Mouse (Mus musculus) myocyte (in vitro differentiated cells): Measurements from ENCODE around the gene Krt15. TPM values are rescaled to one million over a fixed set of nuclear protein-coding genes. Genes with fewer than 3 reads are reported as not detected.

Source experiments
- H3K27me3 ChIP-seq: one replicate; pipeline ENCODE4 v1.6.1; 2011; ENCODE audit not compliant: control insufficient read depth, insufficient read depth, insufficient read length
- H3K36me3 ChIP-seq: one replicate; pipeline ENCODE4 v1.6.1; 2011; ENCODE audit not compliant: control insufficient read depth, insufficient read depth
- H3K4me2 ChIP-seq: one replicate; pipeline ENCODE4 v1.6.1; 2011; ENCODE audit warnings: low read depth, control low read depth
- H3K4me3 ChIP-seq: one replicate; pipeline ENCODE4 v1.5.1; 2011; ENCODE audit warnings: mild to moderate bottlenecking, control low read depth, moderate library complexity
- H3K79me2 ChIP-seq: one replicate; pipeline ENCODE4 v1.6.1; 2011; ENCODE audit not compliant: control insufficient read depth, insufficient read depth
- H3ac ChIP-seq: one replicate; pipeline ENCODE4 v1.6.1; 2011; ENCODE audit not compliant: control insufficient read depth, insufficient read length
- CEBPB ChIP-seq: IDR thresholded peaks from 2 replicates; pipeline ENCODE4 v1.6.1; 2011; ENCODE audit warnings: mild to moderate bottlenecking, moderate library complexity; ENCODE audit not compliant: poor library complexity, insufficient read depth, severe bottlenecking
- E2F4 ChIP-seq: IDR thresholded peaks from one replicate; pipeline ENCODE4 v1.6.1; 2011; ENCODE audit warnings: mild to moderate bottlenecking, control low read depth, moderate library complexity; ENCODE audit not compliant: insufficient read depth
- MAX ChIP-seq: IDR thresholded peaks from one replicate; pipeline ENCODE4 v1.6.1; 2011; ENCODE audit warnings: low read depth, mild to moderate bottlenecking, control low read depth
- MYOD1 ChIP-seq, 3 experiments: IDR thresholded peaks; one replicate each; pipeline ENCODE4 v1.6.1; 2011; ENCODE audit warnings: control low read depth in 2 of 3, low read depth in 2 of 3, mild to moderate bottlenecking in 2 of 3, moderate library complexity in 1 of 3; ENCODE audit not compliant: insufficient read length in 2 of 3, control insufficient read depth in 1 of 3
- MYOG ChIP-seq, 3 experiments: IDR thresholded peaks; one replicate each; pipeline ENCODE4 v1.6.1; 2011; ENCODE audit warnings: control low read depth in 2 of 3, low read depth in 2 of 3, mild to moderate bottlenecking in 2 of 3; ENCODE audit not compliant: insufficient read length in 2 of 3, control insufficient read depth in 1 of 3, insufficient read depth in 1 of 3
- POLR2A ChIP-seq: IDR thresholded peaks from one replicate; pipeline ENCODE4 v1.6.1; 2011; ENCODE audit warnings: low read depth, mild to moderate bottlenecking, control low read depth, moderate library complexity; ENCODE audit not compliant: insufficient read length
- POLR2AphosphoS2 ChIP-seq: IDR thresholded peaks from one replicate; pipeline ENCODE4 v1.6.1; 2011; ENCODE audit warnings: low read depth, control low read depth; ENCODE audit not compliant: insufficient read length
- REST ChIP-seq: IDR thresholded peaks from one replicate; pipeline ENCODE4 v1.6.1; 2011; ENCODE audit warnings: mild to moderate bottlenecking, control low read depth, moderate library complexity; ENCODE audit not compliant: insufficient read depth, insufficient read length
- SRF ChIP-seq: IDR thresholded peaks from one replicate; pipeline ENCODE4 v1.6.1; 2011; ENCODE audit warnings: low read depth; ENCODE audit not compliant: control insufficient read depth, insufficient read length
- TCF12 ChIP-seq: IDR thresholded peaks from one replicate; pipeline ENCODE4 v1.6.1; 2011; ENCODE audit warnings: mild to moderate bottlenecking, control low read depth; ENCODE audit not compliant: poor library complexity, insufficient read depth, severe bottlenecking
- TCF3 ChIP-seq: IDR thresholded peaks from one replicate; pipeline ENCODE4 v1.6.1; 2011; ENCODE audit warnings: low read depth, control low read depth; ENCODE audit not compliant: insufficient read length
- USF1 ChIP-seq: IDR thresholded peaks from one replicate; pipeline ENCODE4 v1.6.1; 2011; ENCODE audit warnings: low read depth, mild to moderate bottlenecking, control low read depth, moderate library complexity
- polyA plus RNA-seq: library from polyadenylated mRNA; unstranded; fragments of >200 nt; fragmentation: generic; extraction: Trizol; gene quantifications from one replicate; pipeline ENCODE4 v1.2.1, GENCODE M21; 2012; ENCODE audit warnings: missing spikeins

Krt15 gene
- polyA plus RNA-seq, 1 experiment, result 0.02 TPM

DNA sequence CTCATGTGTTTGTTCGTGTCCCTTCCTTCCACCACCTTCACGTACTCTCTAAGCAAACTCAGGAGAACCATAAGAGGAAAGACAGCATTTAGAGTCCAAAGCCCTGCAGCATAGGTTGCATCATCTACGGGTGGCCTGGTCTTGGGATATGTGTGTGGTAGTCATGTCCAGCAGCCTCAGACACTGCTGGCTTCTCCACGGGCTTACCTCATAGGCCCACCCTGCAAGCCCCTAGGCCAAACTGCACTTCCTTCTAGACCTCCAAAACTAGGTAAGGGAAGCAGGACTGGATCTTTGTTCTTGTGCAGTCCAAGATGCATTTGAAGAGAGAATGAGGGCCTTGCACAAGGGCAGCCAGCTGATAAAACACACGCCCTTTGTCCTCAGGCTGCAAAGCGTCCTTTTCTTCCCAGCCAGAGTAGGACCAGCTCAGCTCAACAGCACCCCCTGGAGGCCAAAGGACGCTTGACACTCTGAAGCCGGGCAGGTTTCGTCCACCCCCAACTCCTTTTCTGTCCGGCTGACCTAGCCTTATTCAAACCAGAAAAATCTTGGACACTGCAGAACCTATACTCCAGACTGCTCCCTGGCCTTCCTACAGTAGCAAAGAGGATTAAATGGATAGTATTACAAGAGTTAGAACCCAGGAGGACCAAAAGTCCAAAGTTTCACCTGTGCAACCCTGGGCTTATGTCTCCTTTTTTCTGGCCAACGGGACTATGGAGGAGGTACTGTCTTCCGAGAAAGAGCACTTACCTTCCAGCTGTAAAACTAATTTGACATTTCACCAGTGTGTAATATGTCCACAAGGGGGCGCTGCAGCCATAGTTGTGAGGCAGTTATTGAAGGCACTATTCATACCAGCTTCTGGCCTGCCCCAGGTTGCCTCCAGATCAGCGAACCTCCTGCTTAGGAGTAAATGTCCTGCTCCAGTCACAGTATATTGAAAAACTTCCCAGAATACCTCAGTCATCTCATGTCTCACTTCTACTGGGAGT, 33.3 kb upstream of the Krt15 start:
- no peak overlapping the region for H3ac ChIP-seq
- no peaks in the 10 kb centered on the region for H3K27me3 ChIP-seq
- no peak for TF ChIP-seq E2F4
- TF ChIP-seq POLR2AphosphoS2, result no peak
- TF ChIP-seq REST, result no peak
- no peak for TF ChIP-seq MYOD1 (IDR thresholded peaks at IDR 0.05; ENCODE audit: control insufficient read depth in 1 of 3, insufficient read length in 2 of 3, low read depth in 2 of 3)
- no peak for TF ChIP-seq POLR2A
- no peak for TF ChIP-seq TCF12
- no peak for TF ChIP-seq MAX
- TF ChIP-seq MYOG (IDR thresholded peaks at IDR 0.05; ENCODE audit: control insufficient read depth in 1 of 3, insufficient read depth in 1 of 3, insufficient read length in 2 of 3, low read depth in 2 of 3), result no peak
- TF ChIP-seq SRF, result no peak
- no peak for TF ChIP-seq CEBPB
- peak overlapping the region; percentile 56 for H3K4me2 ChIP-seq
- no peaks in the 10 kb centered on the region for H3K79me2 ChIP-seq
- H3K36me3 ChIP-seq, result no peaks in the 10 kb centered on the region
- no peak overlapping the region for H3K4me3 ChIP-seq

- TF ChIP-seq SRF (no peak), REST (no peak), POLR2AphosphoS2 (no peak), TCF12 (no peak), USF1 (no peak), MYOD1 (IDR thresholded peaks at IDR 0.05; ENCODE audit: control insufficient read depth in 1 of 3, insufficient read length in 2 of 3, low read depth in 2 of 3) (no peak), MAX (no peak), CEBPB (no peak), TCF3 (no peak)
- Histone ChIP-seq H3K36me3 (no peaks in the 10 kb centered on the region), H3K79me2 (no peaks in the 10 kb centered on the region), H3K4me2 (no peak overlapping the region), H3K27me3 (no peaks in the 10 kb centered on the region), H3ac (no peak overlapping the region), H3K4me3 (no peak overlapping the region)
Measured at GRCm38 (mm10) chr11:100168071-100168470, 32.3 kb upstream of the Krt15 start.

GRCm38 (mm10) chr11:100164392-100164791, 28.7 kb upstream of the Krt15 start:
- H3K4me3 ChIP-seq, result no peak overlapping the region

DNA sequence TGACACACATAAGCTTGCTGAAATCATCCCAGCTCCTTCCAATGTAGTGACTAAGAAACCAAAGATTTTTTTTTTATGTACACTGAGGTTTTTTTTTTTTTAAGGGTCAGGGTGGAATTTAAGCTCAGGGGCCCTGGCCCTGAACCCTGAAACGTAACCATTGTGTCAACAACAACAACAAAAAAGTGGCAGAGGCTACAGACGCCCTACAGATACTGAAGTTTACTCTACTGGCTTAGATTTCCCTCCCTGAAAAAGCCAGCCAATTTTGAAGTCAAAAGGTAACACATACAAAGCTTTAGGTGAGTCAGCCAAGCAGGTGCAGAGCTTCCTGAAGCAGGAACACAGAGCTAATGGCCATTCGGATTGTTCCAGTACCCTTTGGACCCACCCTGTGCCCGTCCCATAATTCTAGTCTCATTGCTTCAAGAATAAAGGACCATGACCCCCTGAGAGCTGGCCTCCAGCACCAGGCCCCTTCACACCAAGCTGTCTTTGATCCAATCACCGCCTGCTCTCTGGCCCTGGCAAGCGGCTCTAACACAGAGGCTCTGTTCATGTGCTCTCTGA, 22.3 kb upstream of the Krt15 start:
- H3K4me3 ChIP-seq, result no peak overlapping the region
- H3K36me3 ChIP-seq, result no peaks in the 10 kb centered on the region
- H3K27me3 ChIP-seq, result no peaks in the 10 kb centered on the region
- no peaks in the 10 kb centered on the region for H3K79me2 ChIP-seq
- TF ChIP-seq SRF (no peak), USF1 (no peak), MAX (no peak), REST (no peak), POLR2AphosphoS2 (no peak), CEBPB (no peak), E2F4 (no peak), TCF3 (no peak), POLR2A (no peak), TCF12 (no peak), MYOG (IDR thresholded peaks at IDR 0.05; ENCODE audit: control insufficient read depth in 1 of 3, insufficient read depth in 1 of 3, insufficient read length in 2 of 3, low read depth in 2 of 3) (no peak), MYOD1 (IDR thresholded peaks at IDR 0.05; ENCODE audit: control insufficient read depth in 1 of 3, insufficient read length in 2 of 3, low read depth in 2 of 3) (no peak)
- no peak overlapping the region for H3ac ChIP-seq
- no peak overlapping the region for H3K4me2 ChIP-seq

More at GRCm38 (mm10) chr11:100164392-100164791, 28.7 kb upstream of the Krt15 start:
- Histone ChIP-seq H3ac (no peak overlapping the region), H3K36me3 (no peaks in the 10 kb centered on the region), H3K4me2 (no peak overlapping the region), H3K27me3 (no peaks in the 10 kb centered on the region), H3K79me2 (no peaks in the 10 kb centered on the region)
- no peak for TF ChIP-seq SRF
- no peak for TF ChIP-seq TCF12
- no peak for TF ChIP-seq REST
- no peak for TF ChIP-seq MYOG (IDR thresholded peaks at IDR 0.05; ENCODE audit: control insufficient read depth in 1 of 3, insufficient read depth in 1 of 3, insufficient read length in 2 of 3, low read depth in 2 of 3)
- no peak for TF ChIP-seq MYOD1 (IDR thresholded peaks at IDR 0.05; ENCODE audit: control insufficient read depth in 1 of 3, insufficient read length in 2 of 3, low read depth in 2 of 3)
- no peak for TF ChIP-seq CEBPB
- TF ChIP-seq USF1, result no peak
- TF ChIP-seq TCF3, result no peak

- no peak overlapping the region for H3K4me2 ChIP-seq
- H3K79me2 ChIP-seq, result no peaks in the 10 kb centered on the region
- TF ChIP-seq USF1 (no peak), MYOD1 (IDR thresholded peaks at IDR 0.05; ENCODE audit: control insufficient read depth in 1 of 3, insufficient read length in 2 of 3, low read depth in 2 of 3) (no peak), TCF12 (no peak), E2F4 (no peak), CEBPB (no peak), MYOG (IDR thresholded peaks at IDR 0.05; ENCODE audit: control insufficient read depth in 1 of 3, insufficient read depth in 1 of 3, insufficient read length in 2 of 3, low read depth in 2 of 3) (no peak), POLR2AphosphoS2 (no peak), SRF (no peak), MAX (no peak)
- H3K4me3 ChIP-seq, result no peak overlapping the region
- no peaks in the 10 kb centered on the region for H3K27me3 ChIP-seq
- H3ac ChIP-seq, result no peak overlapping the region
- H3K36me3 ChIP-seq, result no peaks in the 10 kb centered on the region
Measured at GRCm38 (mm10) chr11:100157331-100157730, 21.6 kb upstream of the Krt15 start.
